Mouse (Mus musculus): ENCODE data around the gene Bmt2. TPM values are rescaled to one million over a fixed set of nuclear protein-coding genes. Genes with fewer than 3 reads are reported as not detected.

Bmt2 gene
- polyA plus RNA-seq, 2 experiments, result 12.5 to 18.6 TPM

DNA sequence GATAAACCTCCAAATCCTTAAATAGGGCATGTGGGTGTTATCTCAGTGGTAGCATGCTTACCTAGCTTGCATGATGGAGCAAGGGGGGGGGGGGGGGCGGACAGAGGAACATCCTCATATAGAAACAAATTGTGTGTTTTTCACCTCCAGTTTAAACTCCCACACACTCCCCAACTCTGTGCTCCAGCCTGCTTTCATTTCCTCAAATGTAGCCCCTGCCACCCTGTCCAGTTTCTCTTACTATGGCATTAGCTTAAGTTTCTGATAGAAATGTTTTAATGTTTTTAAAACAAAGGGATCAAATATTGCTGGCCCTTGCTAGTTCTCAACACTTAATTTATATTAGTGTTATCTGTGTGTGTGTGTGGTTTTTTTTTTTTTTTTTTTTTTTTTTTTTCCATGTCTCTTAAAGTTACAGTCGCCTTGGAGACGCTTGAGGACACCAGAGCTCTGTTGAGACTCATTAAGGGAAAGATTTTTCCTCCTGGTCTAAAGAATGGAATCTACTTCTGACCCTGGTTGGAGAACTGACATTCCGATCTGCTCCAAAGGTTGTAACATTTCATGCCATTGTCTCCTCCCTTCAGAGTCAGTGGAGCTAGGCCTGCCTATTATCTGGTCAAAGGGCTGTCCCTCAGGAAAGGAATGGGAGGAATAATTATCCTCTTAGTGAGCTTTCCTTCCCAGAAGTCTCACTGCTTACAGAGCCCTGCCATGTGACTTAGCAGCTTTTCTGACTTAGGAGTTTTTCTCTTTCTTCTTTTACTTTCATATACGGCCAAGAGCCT, 68.2 kb downstream of the Bmt2 start:
- no peak overlapping the region for H3K4me2 ChIP-seq (replicated peaks; ENCODE audit: low read depth, low read length, severe bottlenecking)
- H3K27ac ChIP-seq (replicated peaks; ENCODE audit: low read depth, low read length), result no peak overlapping the region
- H3K4me3 ChIP-seq (replicated peaks; ENCODE audit: low read length), result no peak overlapping the region
- peaks cover 10% of the 10 kb centered on the region for H3K4me1 ChIP-seq (ENCODE audit: control insufficient read depth, insufficient read depth, low read length)
- H3K9ac ChIP-seq (ENCODE audit: low read depth, low read length, severe bottlenecking), result no peak overlapping the region
- no peaks in the 10 kb centered on the region for H3K27me3 ChIP-seq (ENCODE audit: control insufficient read depth, insufficient read depth, low read length)
- H3K9me3 ChIP-seq (ENCODE audit: control insufficient read depth, low read length), result no peaks in the 10 kb centered on the region
- no peak for DNase-seq (ENCODE audit: low spot score)
- ATAC-seq (ENCODE audit: low FRiP score, low read depth), result no peak
- no peak for TF ChIP-seq POLR2A (IDR thresholded peaks at IDR 0.05; ENCODE audit: borderline replicate concordance, extremely low read depth, insufficient read depth, insufficient read length)
- WGBS, result 81% methylated on average over 5 of the region's 5 CpGs
- H3K36me3 ChIP-seq (ENCODE audit: control insufficient read depth, insufficient read depth, low read length), result no peaks in the 10 kb centered on the region

DNA sequence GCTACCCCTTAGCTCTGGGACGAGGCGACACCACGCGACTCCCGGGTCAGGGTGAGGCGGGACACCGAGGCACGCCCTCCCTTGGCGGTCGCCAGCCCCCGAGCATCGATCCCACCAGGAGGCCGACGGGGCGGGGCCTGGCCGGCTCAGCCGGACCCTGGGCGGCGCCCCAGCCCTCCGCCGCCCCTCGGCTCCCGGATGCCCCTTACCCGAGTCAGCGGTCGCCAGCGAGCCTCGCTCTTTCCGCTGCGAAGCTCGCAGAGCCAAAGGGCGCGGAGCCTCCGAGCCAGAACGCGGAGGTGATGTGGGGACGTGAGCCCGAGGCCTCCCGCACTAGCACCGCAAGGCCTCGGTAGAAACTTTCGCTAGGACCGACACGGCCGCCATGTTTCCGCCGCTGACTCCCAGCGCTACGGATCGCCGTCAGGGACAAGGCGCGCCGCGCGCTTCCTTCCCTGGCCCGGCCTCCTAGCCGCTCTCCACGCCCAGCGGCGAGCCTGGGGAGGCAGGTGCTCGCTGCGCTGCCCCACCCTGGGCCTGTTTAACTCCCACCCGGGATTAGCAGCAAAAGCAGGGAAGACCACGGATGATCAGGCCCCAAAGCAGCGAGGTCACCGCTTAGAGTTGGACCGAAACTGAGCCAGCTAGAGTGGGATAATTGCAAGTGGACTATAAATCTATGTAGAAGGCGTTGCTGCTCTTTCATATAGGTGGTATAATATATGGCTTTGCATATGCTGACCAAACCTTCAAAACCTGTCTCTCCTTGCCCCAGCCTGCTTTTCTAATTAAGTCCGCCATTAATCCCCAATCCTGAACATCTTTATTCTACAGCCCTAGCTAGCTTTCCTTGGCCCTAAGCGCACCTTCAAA, 69.9 kb downstream of the Bmt2 start, which contains the start of gene Tmem168:
Gene Tmem168, minus strand, starts transcription at position 480 of the 873 bp plus-strand sequence.
- no peaks in the 10 kb centered on the region for H3K36me3 ChIP-seq (ENCODE audit: control insufficient read depth, insufficient read depth, low read length)
- H3K27me3 ChIP-seq (ENCODE audit: control insufficient read depth, insufficient read depth, low read length), result no peaks in the 10 kb centered on the region
- H3K27ac ChIP-seq (replicated peaks; ENCODE audit: low read depth, low read length), result peak within 1 kb of the TSS; percentile 95
- peak within 1 kb of the TSS; percentile 66 for H3K4me2 ChIP-seq (replicated peaks; ENCODE audit: low read depth, low read length, severe bottlenecking)
- WGBS, result 2% methylated on average over 54 of the region's 71 CpGs
- peak within 1 kb of the TSS; percentile 61 for H3K4me3 ChIP-seq (replicated peaks; ENCODE audit: low read length)
- ATAC-seq (ENCODE audit: low FRiP score, low read depth), result peak; percentile 96
- H3K9ac ChIP-seq (ENCODE audit: low read depth, low read length, severe bottlenecking), result peak within 1 kb of the TSS; percentile 82
- DNase-seq (ENCODE audit: low spot score), result peak; percentile 91
- TF ChIP-seq POLR2A (IDR thresholded peaks at IDR 0.05; ENCODE audit: borderline replicate concordance, extremely low read depth, insufficient read depth, insufficient read length), result peak; percentile 69; the same call in 1 of the 2 replicates
- no peaks in the 10 kb centered on the region for H3K9me3 ChIP-seq (ENCODE audit: control insufficient read depth, low read length)
- H3K4me1 ChIP-seq (ENCODE audit: control insufficient read depth, insufficient read depth, low read length), result peaks cover 10% of the 10 kb centered on the region

DNA sequence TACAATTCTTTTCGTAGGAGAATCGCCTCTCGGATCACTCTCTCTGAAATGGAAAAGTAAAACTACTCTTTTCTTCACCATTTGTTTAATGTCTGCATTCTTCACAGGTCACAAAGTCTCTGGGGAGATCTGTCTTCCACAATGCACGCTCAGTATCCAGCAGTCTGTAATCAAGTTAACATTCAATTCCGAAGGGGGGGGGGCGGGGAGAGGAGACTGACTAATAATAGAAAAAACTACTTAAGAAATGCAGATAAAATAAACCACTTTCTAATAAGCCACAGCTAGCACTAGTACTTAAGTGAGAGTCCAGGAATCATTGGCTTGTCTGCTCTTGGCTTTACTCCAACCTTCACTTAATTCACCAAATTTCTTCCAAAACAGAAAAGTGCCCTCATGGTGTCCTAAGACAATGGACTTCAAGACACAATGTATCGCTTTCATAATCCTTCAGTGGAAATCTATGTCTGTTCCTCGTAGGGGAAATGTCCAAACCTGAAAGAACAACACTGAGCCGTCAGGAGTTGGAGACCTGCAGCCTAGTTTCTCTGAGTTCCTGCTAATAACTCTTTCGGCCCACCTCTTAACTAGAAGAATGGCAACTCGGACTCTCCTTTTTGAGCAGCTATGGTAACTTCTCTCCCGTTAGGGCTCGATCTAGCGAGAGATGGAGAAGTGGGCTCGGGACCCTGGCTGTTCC, 70.7 kb downstream of the Bmt2 start:
- Histone ChIP-seq H3K4me1 (ENCODE audit: control insufficient read depth, insufficient read depth, low read length) (peaks cover 10% of the 10 kb centered on the region), H3K4me2 (replicated peaks; ENCODE audit: low read depth, low read length, severe bottlenecking) (peak overlapping the region; percentile 66), H3K27ac (replicated peaks; ENCODE audit: low read depth, low read length) (peak overlapping the region; percentile 95), H3K9ac (ENCODE audit: low read depth, low read length, severe bottlenecking) (peak overlapping the region; percentile 82), H3K27me3 (ENCODE audit: control insufficient read depth, insufficient read depth, low read length) (no peaks in the 10 kb centered on the region), H3K9me3 (ENCODE audit: control insufficient read depth, low read length) (no peaks in the 10 kb centered on the region), H3K4me3 (replicated peaks; ENCODE audit: low read length) (peak overlapping the region; percentile 61), H3K36me3 (ENCODE audit: control insufficient read depth, insufficient read depth, low read length) (0 out of 2 replicates have a peak, but pooled peaks cover 5% of the 10 kb centered on the region)
- TF ChIP-seq POLR2A (IDR thresholded peaks at IDR 0.05; ENCODE audit: borderline replicate concordance, extremely low read depth, insufficient read depth, insufficient read length), result no peak
- ATAC-seq (ENCODE audit: low FRiP score, low read depth) (no peak; the same call in 1 of the 2 replicates), DNase-seq (ENCODE audit: low spot score) (peak; percentile 29)
- 20% methylated on average over 15 of the region's 15 CpGs for WGBS

DNA sequence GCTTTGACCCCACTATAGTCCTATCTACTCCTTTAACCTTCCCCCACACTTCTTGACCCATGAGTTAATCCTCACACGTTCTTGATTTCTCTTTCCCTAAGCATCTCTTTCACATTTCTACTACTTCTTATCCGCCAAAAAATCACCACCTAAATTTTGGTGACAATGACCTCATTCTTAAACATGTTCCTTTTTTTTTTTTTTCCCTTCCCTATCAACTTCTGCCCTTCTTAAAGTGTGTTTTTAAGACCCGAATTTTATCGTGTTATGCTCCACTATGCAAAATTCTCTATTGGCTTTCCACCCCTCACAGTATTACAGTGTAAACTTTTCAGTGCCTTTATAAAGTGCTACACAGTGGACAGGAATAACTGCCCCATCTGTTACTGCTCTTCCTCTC, 71.4 kb downstream of the Bmt2 start:
- DNase-seq (ENCODE audit: low spot score) (no peak), ATAC-seq (ENCODE audit: low FRiP score, low read depth) (no peak)
- H3K27me3 ChIP-seq (ENCODE audit: control insufficient read depth, insufficient read depth, low read length), result no peaks in the 10 kb centered on the region
- H3K9ac ChIP-seq (ENCODE audit: low read depth, low read length, severe bottlenecking), result no peak overlapping the region
- 80% methylated on average over 4 of the region's 4 CpGs for WGBS
- peak overlapping the region; percentile 66 for H3K4me2 ChIP-seq (replicated peaks; ENCODE audit: low read depth, low read length, severe bottlenecking)
- no peak for TF ChIP-seq POLR2A (IDR thresholded peaks at IDR 0.05; ENCODE audit: borderline replicate concordance, extremely low read depth, insufficient read depth, insufficient read length)
- H3K36me3 ChIP-seq (ENCODE audit: control insufficient read depth, insufficient read depth, low read length), result 0 out of 2 replicates have a peak, but pooled peaks cover 6% of the 10 kb centered on the region
- peaks cover 15% of the 10 kb centered on the region for H3K4me1 ChIP-seq (ENCODE audit: control insufficient read depth, insufficient read depth, low read length)
- peak overlapping the region; percentile 61; the same call in 1 of the 2 replicates for H3K4me3 ChIP-seq (replicated peaks; ENCODE audit: low read length)
- no peak overlapping the region for H3K27ac ChIP-seq (replicated peaks; ENCODE audit: low read depth, low read length)
- no peaks in the 10 kb centered on the region for H3K9me3 ChIP-seq (ENCODE audit: control insufficient read depth, low read length)
